8 mouse cellular contexts compared by ENCODE assay signal in genomic region chr8:69654358-69654981, GRCm38 (mm10). TPM values are rescaled to one million over a fixed set of nuclear protein-coding genes. Genes with fewer than 3 reads are reported as not detected.
DNase-seq lines count a peak whose midpoint lies in the region; ATAC-seq and TF ChIP-seq lines count a peak whose summit lies in the region.

Gene Zfp964 (plus strand): TSS chr8:69654479.

- peak within 1 kb of the TSS; percentile 67 for H3K9ac ChIP-seq in ES-E14 (ENCODE audit: insufficient read depth, low read depth, low read length, poor library complexity, severe bottlenecking)
- peak within 1 kb of the TSS; percentile 77 for H3K9ac ChIP-seq in forebrain, embryonic 16.5 days (replicated peaks; ENCODE audit: low read depth, low read length)
- peak within 1 kb of the TSS; percentile 62 for H3K9ac ChIP-seq in lung, embryonic 14.5 days

- intact Hi-C loops in heart, postnatal 36 days (cut with DNase I) = loop anchor here (1.0 to 2.0 kb wide), 2 partner anchors 28 to 60 kb away; no protein-coding TSS in a partner anchor

- peak within 1 kb of the TSS; percentile 94 for H3K4me2 ChIP-seq in forebrain, embryonic 16.5 days (ENCODE audit: low read length)
- H3K4me2 ChIP-seq in lung, embryonic 14.5 days = peak within 1 kb of the TSS; percentile 93

- peak; percentile 86 for DNase-seq in ES-E14 (ENCODE audit: low read depth, low spot score)
- DNase-seq in cerebellum, adult 18-20 months = peak; percentile 93 to 94
- peak; percentile 89 to 91 for DNase-seq in heart, postnatal 36 days
- peak; percentile 90 to 94 for DNase-seq in layer of hippocampus, adult 2 months (ENCODE audit: low spot score in 2 of 2)
- peak; percentile 97 for DNase-seq in lung, embryonic 14.5 days
- DNase-seq in thymus, adult 2 months = peak; percentile 86

- no peaks in the 10 kb centered on the region for H3K9me3 ChIP-seq in ES-E14 (ENCODE audit: control insufficient read depth, insufficient read depth, low read depth, low read length)
- no peaks in the 10 kb centered on the region; the same call in 1 of the 2 replicates for H3K9me3 ChIP-seq in forebrain, embryonic 16.5 days (ENCODE audit: control insufficient read depth, low read length)
- peaks cover under 1% of the 10 kb centered on the region; the same call in 1 of the 2 replicates for H3K9me3 ChIP-seq in lung, embryonic 14.5 days (ENCODE audit: low read depth, low read length)

- H3K4me1 ChIP-seq in ES-E14 (ENCODE audit: control insufficient read depth in 2 of 2, insufficient read depth in 2 of 2, low read length in 2 of 2, poor library complexity in 1 of 2) = no peaks in the 10 kb centered on the region
- H3K4me1 ChIP-seq in forebrain, embryonic 16.5 days (replicated peaks; ENCODE audit: control insufficient read depth, insufficient read depth, low read length) = peaks cover 6% of the 10 kb centered on the region; the same call in 1 of the 2 replicates
- H3K4me1 ChIP-seq in lung, embryonic 14.5 days (ENCODE audit: insufficient read depth) = no peaks in the 10 kb centered on the region
- no peaks in the 10 kb centered on the region for H3K4me1 ChIP-seq in olfactory bulb, adult 2 months (ENCODE audit: control insufficient read depth, insufficient read depth, low read length)
- H3K4me1 ChIP-seq in thymus, adult 2 months (replicated peaks; ENCODE audit: control insufficient read depth, insufficient read depth, low read length) = peaks cover 4% of the 10 kb centered on the region

- under 1% methylated on average over 55 of the region's 55 CpGs for WGBS in forebrain, embryonic 16.5 days
- WGBS in lung, embryonic 14.5 days = under 1% methylated on average over 52 of the region's 55 CpGs
- WGBS in olfactory bulb, adult 2 months = under 1% methylated on average over 55 of the region's 55 CpGs
- under 1% methylated on average over 55 of the region's 55 CpGs for WGBS in thymus, adult 2 months

- no peak within 1 kb of the TSS for H3K27ac ChIP-seq in ES-E14 (ENCODE audit: insufficient read depth, low read depth, low read length, poor library complexity, severe bottlenecking)
- H3K27ac ChIP-seq in forebrain, embryonic 16.5 days (ENCODE audit: low read length) = peak within 1 kb of the TSS; percentile 68
- H3K27ac ChIP-seq in layer of hippocampus, adult 2 months = peak within 1 kb of the TSS; percentile 84
- H3K27ac ChIP-seq in lung, embryonic 14.5 days (ENCODE audit: low read depth) = peak within 1 kb of the TSS; percentile 82
- no peak within 1 kb of the TSS for H3K27ac ChIP-seq in olfactory bulb, adult 2 months (ENCODE audit: insufficient read depth, low read depth, low read length)
- no peak within 1 kb of the TSS for H3K27ac ChIP-seq in thymus, adult 2 months (ENCODE audit: control insufficient read depth, insufficient read depth, low read length)

- TF ChIP-seq POLR2A in olfactory bulb, adult 2 months (IDR thresholded peaks at IDR 0.05; ENCODE audit: insufficient read depth, low read depth, low read length) = peak; percentile 89
- TF ChIP-seq POLR2A in thymus, adult 2 months (IDR thresholded peaks at IDR 0.05; ENCODE audit: control insufficient read depth, extremely low read depth, insufficient read depth, low read length, poor library complexity) = no peak

- no peak for TF ChIP-seq CTCF in layer of hippocampus, adult 2 months (conservative IDR thresholded peaks at IDR 0.05)
- no peak for TF ChIP-seq CTCF in lung, embryonic 14.5 days (IDR thresholded peaks at IDR 0.05; ENCODE audit: low read depth)
- no peak for TF ChIP-seq CTCF in olfactory bulb, adult 2 months (IDR thresholded peaks at IDR 0.05; ENCODE audit: insufficient read depth, low read depth, low read length)
- no peak for TF ChIP-seq CTCF in thymus, adult 2 months (IDR thresholded peaks at IDR 0.05; ENCODE audit: borderline replicate concordance, control insufficient read depth, extremely low read depth, insufficient read depth, low read length, poor library complexity)

- H3K27me3 ChIP-seq in forebrain, embryonic 16.5 days (replicated peaks; ENCODE audit: control insufficient read depth, insufficient read depth, low read length) = no peaks in the 10 kb centered on the region
- no peaks in the 10 kb centered on the region for H3K27me3 ChIP-seq in lung, embryonic 14.5 days (ENCODE audit: insufficient read depth, low read length)
- no peaks in the 10 kb centered on the region; the same call in 1 of the 2 replicates for H3K27me3 ChIP-seq in thymus, adult 2 months (ENCODE audit: control insufficient read depth, insufficient read depth, low read length)

- ATAC-seq in forebrain, embryonic 16.5 days = peak; percentile 100
- peak; percentile 100 for ATAC-seq in lung, embryonic 14.5 days (ENCODE audit: insufficient read depth)

- no peaks in the 10 kb centered on the region for H3K36me3 ChIP-seq in ES-E14 (ENCODE audit: control insufficient read depth, insufficient read depth, low read length, poor library complexity, severe bottlenecking)
- H3K36me3 ChIP-seq in forebrain, embryonic 16.5 days (ENCODE audit: control insufficient read depth, insufficient read depth) = 0 out of 2 replicates have a peak, but pooled peaks cover under 1% of the 10 kb centered on the region
- H3K36me3 ChIP-seq in lung, embryonic 14.5 days (ENCODE audit: insufficient read depth) = no peaks in the 10 kb centered on the region
- H3K36me3 ChIP-seq in thymus, adult 2 months (ENCODE audit: control insufficient read depth, insufficient read depth, low read length) = no peaks in the 10 kb centered on the region

- H3K4me3 ChIP-seq in ES-E14 (ENCODE audit: insufficient read depth in 1 of 2, low read depth in 1 of 2, low read length in 2 of 2, poor library complexity in 1 of 2, severe bottlenecking in 1 of 2) = peak within 1 kb of the TSS; percentile 76 to 90
- peak within 1 kb of the TSS; percentile 82 for H3K4me3 ChIP-seq in forebrain, embryonic 16.5 days (replicated peaks; ENCODE audit: low read length)
- peak within 1 kb of the TSS; percentile 77 for H3K4me3 ChIP-seq in layer of hippocampus, adult 2 months
- peak within 1 kb of the TSS; percentile 50 for H3K4me3 ChIP-seq in lung, embryonic 14.5 days (ENCODE audit: low read depth, low read length)
- H3K4me3 ChIP-seq in olfactory bulb, adult 2 months (ENCODE audit: insufficient read depth, low read depth, low read length) = peak within 1 kb of the TSS; percentile 80
- H3K4me3 ChIP-seq in thymus, adult 2 months (ENCODE audit: control insufficient read depth, insufficient read depth, low read length) = peak within 1 kb of the TSS; percentile 87

- in situ Hi-C loops in ES-E14 (cut with MboI; ENCODE audit: low sequenced_read_pairs in 2 of 2, unreplicated experiment in 2 of 2) = no loop called here

TF ChIP-seq in ES-E14, 5 proteins besides CTCF, POLR2A, EP300 and RAD21:
- TF ChIP-seq HCFC1 (IDR thresholded peaks at IDR 0.05; ENCODE audit: borderline replicate concordance, insufficient read depth, low read length) (no peak), CHD2 (IDR thresholded peaks at IDR 0.05; ENCODE audit: low read depth, low read length) (0 out of 2 replicates have a peak, but pooled peaks have one; percentile 27), MAFK (IDR thresholded peaks at IDR 0.05; ENCODE audit: insufficient read depth, low read depth, low read length) (no peak)

RNA-seq across cellular contexts. Expression of gene Zfp964, which starts in this region (rescaled TPM):
- total RNA-seq in ES-E14 (2012; rRNA removed) = 0.79 and 0.85 TPM in 2 replicates
- 1.9 and 2.6 TPM in 2 replicates for polyA plus RNA-seq in forebrain, embryonic 16.5 days (2015; fragmentation: Nextera tagmentation; extraction: Ambion mirVana)
- total RNA-seq in heart, postnatal 36 days (2021) = 1 to 10 TPM; 1.0 to 1.9 TPM
- 1 to 10 TPM; 4.8 to 5.6 TPM for total RNA-seq in layer of hippocampus, adult 2 months (2021)
- 1.4 and 1.8 TPM in 2 replicates for polyA plus RNA-seq in lung, embryonic 14.5 days (2014; fragmentation: Nextera tagmentation; extraction: Ambion mirVana)
- polyA plus RNA-seq in olfactory bulb, adult 2 months (2012; ENCODE audit: insufficient read depth, insufficient read length, low replicate concordance, missing spikeins) = not detected in 2 replicates
- 0.26 and 0.27 TPM in 2 replicates for polyA plus RNA-seq in thymus, adult 2 months (2012; rRNA removed)

Comparison
In these comparisons a context has a peak if more than half of its experiments do, and no peak if none do; other contexts are left out.
1. Peak in DNase-seq, H3K4me3 ChIP-seq and H3K9ac ChIP-seq in ES-E14; RNA of the gene not detected or under 1 TPM.
2. Peak in DNase-seq and H3K4me3 ChIP-seq in thymus, adult 2 months; RNA of the gene not detected or under 1 TPM.
3. H3K27ac ChIP-seq: peak in forebrain, embryonic 16.5 days (single experiment), layer of hippocampus, adult 2 months (single experiment) and lung, embryonic 14.5 days (single experiment); none in ES-E14 (single experiment), olfactory bulb, adult 2 months (single experiment) and thymus, adult 2 months (single experiment).
4. Peak in every context shown above with its lines, with median percentiles within 50 percentile points of each other: DNase-seq, H3K4me3 ChIP-seq and H3K9ac ChIP-seq.